Mouse (Mus musculus) hindbrain, embryonic 11.5 days (tissue): Measurements from ENCODE around the gene Otulinl. TPM values are rescaled to one million over a fixed set of nuclear protein-coding genes. Genes with fewer than 3 reads are reported as not detected.

ENCODE experiments used
- ATAC-seq: fragments of 200-750 bp; cut with Nextera tagmentation; 2 replicates; pipeline ENCODE4 v1.8.0; 2017; ENCODE audit warnings: mild to moderate bottlenecking, moderate TSS enrichment, moderate library complexity; ENCODE audit not compliant: low FRiP score
- DNase-seq: peaks from one replicate; pipeline ENCODE4 v3.0.0-alpha.2; 2015; ENCODE audit warnings: low spot score
- H3K27ac ChIP-seq: fragments of 300-500 bp; sonication (generic); 2 replicates; pipeline ENCODE4 v1.5.1; 2014; ENCODE audit warnings: mild to moderate bottlenecking, low read depth, low read length
- H3K27me3 ChIP-seq: fragments of 300-500 bp; sonication (generic); 2 replicates; pipeline ENCODE4 v1.6.1; 2014; ENCODE audit warnings: mild to moderate bottlenecking, low read length, moderate library complexity, mixed read lengths; ENCODE audit not compliant: control insufficient read depth, insufficient read depth
- H3K36me3 ChIP-seq: fragments of 300-500 bp; sonication (generic); 2 replicates; pipeline ENCODE4 v1.6.1; 2014; ENCODE audit warnings: mild to moderate bottlenecking, low read length, moderate library complexity, mixed read lengths; ENCODE audit not compliant: control insufficient read depth, insufficient read depth
- H3K4me1 ChIP-seq: fragments of 300-500 bp; sonication (generic); replicated peaks from 2 replicates; pipeline ENCODE4 v1.6.1; 2014; ENCODE audit warnings: low read length, mixed read lengths; ENCODE audit not compliant: control insufficient read depth, insufficient read depth
- H3K4me2 ChIP-seq: fragments of 300-500 bp; sonication (generic); replicated peaks from 2 replicates; pipeline ENCODE4 v1.6.1; 2014; ENCODE audit warnings: mild to moderate bottlenecking, low read depth, low read length
- H3K4me3 ChIP-seq: fragments of 300-500 bp; sonication (generic); 2 replicates; pipeline ENCODE4 v1.5.1; 2014; ENCODE audit warnings: low read depth, low read length
- H3K9ac ChIP-seq: fragments of 300-500 bp; sonication (generic); 2 replicates; pipeline ENCODE4 v1.6.1; 2014; ENCODE audit warnings: low read depth, low read length
- H3K9me3 ChIP-seq: fragments of 300-500 bp; sonication (generic); 2 replicates; pipeline ENCODE4 v1.6.1; 2016; ENCODE audit warnings: low read length; ENCODE audit not compliant: control insufficient read depth
- WGBS: fragments of 180-500 bp; shearing (Covaris S2); extraction: QIAGEN DNeasy Blood & Tissue Kit; methylation state at CpG from one replicate; pipeline ENCODE4 v1.1.7; 2014; 5-methylcytosine and 5-hydroxymethylcytosine counted together
- polyA plus RNA-seq: library from polyadenylated mRNA; unstranded; fragments of >200 nt; fragmentation: Nextera tagmentation; extraction: Ambion mirVana; gene quantifications from 2 replicates; pipeline ENCODE4 v1.2.1, GENCODE M21; 2014

The Otulinl gene
- polyA plus RNA-seq, 1 experiment from 2014 or later: 6.9 TPM

GRCm38 (mm10) chr15:27605252-27605651 is 76.1 kb downstream of the Otulinl start:
- DNase-seq: no peak
- 80% methylated on average over 3 of the region's 3 CpGs for WGBS

More at GRCm38 (mm10) chr15:27605252-27605651, 76.1 kb downstream of the Otulinl start:
- H3K27me3 ChIP-seq: no peaks in the 10 kb centered on the region
- no peak overlapping the region for H3K4me3 ChIP-seq
- no peak overlapping the region for H3K27ac ChIP-seq
- no peaks in the 10 kb centered on the region for H3K4me1 ChIP-seq
- ATAC-seq: no peak
- H3K36me3 ChIP-seq: no peaks in the 10 kb centered on the region; the same call in 1 of the 2 replicates
- H3K9ac ChIP-seq: no peak overlapping the region
- no peaks in the 10 kb centered on the region for H3K9me3 ChIP-seq
- no peak overlapping the region for H3K4me2 ChIP-seq

Other genes with a start within 250 kb of the Otulinl start
- gene Ank, start 214.9 kb downstream of the Otulinl start, polyA plus RNA-seq: 12.1 and 13.9 TPM in 2 replicates
- gene Otulin, start 50.9 kb downstream of the Otulinl start, polyA plus RNA-seq: 31.8 and 32.0 TPM in 2 replicates